Mouse (Mus musculus): ENCODE results near the gene Atp5d. TPM values are rescaled to one million over a fixed set of nuclear protein-coding genes. Genes with fewer than 3 reads are reported as not detected.
A peak's percentile ranks its signal among the peaks of the same experiment; 100 is the strongest.

Atp5d gene
- polyA plus RNA-seq, 1 experiment from 2014 or later: 391 TPM

- Histone ChIP-seq H3K4me3 (replicated peaks) (peak overlapping the region; percentile 90), H3K9ac (replicated peaks) (peak overlapping the region; percentile 99), H3K4me1 (replicated peaks) (peaks cover 75% of the 10 kb centered on the region), H3K9me3 (no peaks in the 10 kb centered on the region), H3K4me2 (replicated peaks) (peak overlapping the region; percentile 97), H3K27me3 (0 out of 2 replicates have a peak, but pooled peaks cover 6% of the 10 kb centered on the region), H3K36me3 (peaks cover 26% of the 10 kb centered on the region), H3K27ac (peak overlapping the region; percentile 47; the same call in 1 of the 2 replicates)
- ATAC-seq: no peak
- 83% methylated on average over 7 of the region's 7 CpGs for WGBS
These were observed 44.1 kb downstream of the Atp5d start for GRCm38 (mm10) chr10:80182547-80182946.

- 42% methylated on average over 27 of the region's 27 CpGs for WGBS
- Histone ChIP-seq H3K9ac (replicated peaks) (0 out of 2 replicates have a peak overlapping the region, but pooled peaks have one; percentile 28), H3K27ac (peak overlapping the region; percentile 96), H3K27me3 (peaks cover 9% of the 10 kb centered on the region; the same call in 1 of the 2 replicates), H3K36me3 (peaks cover 43% of the 10 kb centered on the region), H3K9me3 (no peaks in the 10 kb centered on the region), H3K4me2 (replicated peaks) (peak overlapping the region; percentile 97), H3K4me3 (replicated peaks) (no peak overlapping the region), H3K4me1 (replicated peaks) (peaks cover 78% of the 10 kb centered on the region)
- ATAC-seq: no peak
These were observed 48.2 kb downstream of the Atp5d start for GRCm38 (mm10) chr10:80186649-80187048.

- no peak overlapping the region for H3K9ac ChIP-seq (replicated peaks)
These were observed 49.3 kb downstream of the Atp5d start for GRCm38 (mm10) chr10:80187739-80188138.

GRCm38 (mm10) chr10:80188453-80189024 lies 50.1 kb downstream of the Atp5d start:
- Histone ChIP-seq H3K27me3 (peaks cover 9% of the 10 kb centered on the region; the same call in 1 of the 2 replicates), H3K27ac (peak overlapping the region; percentile 96), H3K9me3 (no peaks in the 10 kb centered on the region), H3K9ac (replicated peaks) (peak overlapping the region; percentile 63), H3K4me2 (replicated peaks) (peak overlapping the region; percentile 67), H3K36me3 (peaks cover 31% of the 10 kb centered on the region), H3K4me1 (replicated peaks) (peaks cover 72% of the 10 kb centered on the region), H3K4me3 (replicated peaks) (peak overlapping the region; percentile 16; the same call in 1 of the 2 replicates)
- WGBS: 43% methylated on average over 15 of the region's 15 CpGs
- ATAC-seq: no peak

More at GRCm38 (mm10) chr10:80187739-80188138, 49.3 kb downstream of the Atp5d start:
- WGBS: 70% methylated on average over 10 of the region's 10 CpGs
- no peak for ATAC-seq
- peaks cover 73% of the 10 kb centered on the region for H3K4me1 ChIP-seq (replicated peaks)
- peaks cover 9% of the 10 kb centered on the region; the same call in 1 of the 2 replicates for H3K27me3 ChIP-seq
- H3K9me3 ChIP-seq: no peaks in the 10 kb centered on the region
- H3K4me3 ChIP-seq (replicated peaks): 0 out of 2 replicates have a peak overlapping the region, but pooled peaks have one; percentile 5
- H3K27ac ChIP-seq: peak overlapping the region; percentile 96
- H3K36me3 ChIP-seq: peaks cover 39% of the 10 kb centered on the region
- 0 out of 2 replicates have a peak overlapping the region, but pooled peaks have one; percentile 67 for H3K4me2 ChIP-seq (replicated peaks)

GRCm38 (mm10) chr10:80189999-80190398 lies 51.6 kb downstream of the Atp5d start:
- ATAC-seq: peak; percentile 9; the same call in 1 of the 2 replicates
- H3K27me3 ChIP-seq: peaks cover 9% of the 10 kb centered on the region; the same call in 1 of the 2 replicates
- under 1% methylated on average over 21 of the region's 21 CpGs for WGBS

GRCm38 (mm10) chr10:80190491-80191051 lies 52.1 kb downstream of the Atp5d start:
- Histone ChIP-seq H3K36me3 (peaks cover 28% of the 10 kb centered on the region), H3K4me1 (replicated peaks) (peaks cover 71% of the 10 kb centered on the region), H3K27ac (peak overlapping the region; percentile 96), H3K9me3 (no peaks in the 10 kb centered on the region), H3K27me3 (peaks cover 9% of the 10 kb centered on the region; the same call in 1 of the 2 replicates), H3K4me2 (replicated peaks) (peak overlapping the region; percentile 67), H3K9ac (replicated peaks) (peak overlapping the region; percentile 79), H3K4me3 (replicated peaks) (peak overlapping the region; percentile 40)
- peak; percentile 46 for ATAC-seq
- WGBS: under 1% methylated on average over 48 of the region's 48 CpGs

More at GRCm38 (mm10) chr10:80189999-80190398, 51.6 kb downstream of the Atp5d start:
- H3K27ac ChIP-seq: peak overlapping the region; percentile 96
- no peaks in the 10 kb centered on the region for H3K9me3 ChIP-seq
- peak overlapping the region; percentile 79 for H3K9ac ChIP-seq (replicated peaks)
- peak overlapping the region; percentile 40 for H3K4me3 ChIP-seq (replicated peaks)
- H3K4me1 ChIP-seq (replicated peaks): peaks cover 74% of the 10 kb centered on the region
- H3K4me2 ChIP-seq (replicated peaks): peak overlapping the region; percentile 67
- H3K36me3 ChIP-seq: peaks cover 28% of the 10 kb centered on the region

- ATAC-seq: no peak
- Histone ChIP-seq H3K27me3 (peaks cover 2% of the 10 kb centered on the region; the same call in 1 of the 2 replicates), H3K4me2 (replicated peaks) (no peak overlapping the region), H3K9me3 (no peaks in the 10 kb centered on the region), H3K36me3 (peaks cover 3% of the 10 kb centered on the region), H3K4me3 (replicated peaks) (no peak overlapping the region), H3K4me1 (replicated peaks) (peaks cover 72% of the 10 kb centered on the region), H3K27ac (peak overlapping the region; percentile 86), H3K9ac (replicated peaks) (peak overlapping the region; percentile 42; the same call in 1 of the 2 replicates)
- 33% methylated on average over 6 of the region's 6 CpGs for WGBS
These were observed 55.5 kb downstream of the Atp5d start for GRCm38 (mm10) chr10:80193976-80194375.

GRCm38 (mm10) chr10:80194441-80194840 lies 56.0 kb downstream of the Atp5d start:
- Histone ChIP-seq H3K27ac (peak overlapping the region; percentile 86), H3K4me3 (replicated peaks) (no peak overlapping the region), H3K9me3 (no peaks in the 10 kb centered on the region), H3K4me1 (replicated peaks) (peaks cover 69% of the 10 kb centered on the region), H3K4me2 (replicated peaks) (no peak overlapping the region), H3K27me3 (no peaks in the 10 kb centered on the region), H3K9ac (replicated peaks) (peak overlapping the region; percentile 42; the same call in 1 of the 2 replicates), H3K36me3 (no peaks in the 10 kb centered on the region)
- ATAC-seq: no peak
- WGBS: 4% methylated on average over 8 of the region's 8 CpGs

Other genes with a start within 250 kb of the Atp5d start
- gene Cfd, start 247.8 kb upstream of the Atp5d start, polyA plus RNA-seq (2015; fragmentation: Nextera tagmentation; extraction: Ambion mirVana): not detected in 2 replicates
- gene Med16, start 229.7 kb upstream of the Atp5d start, polyA plus RNA-seq (2015; fragmentation: Nextera tagmentation; extraction: Ambion mirVana): 62.9 and 69.1 TPM in 2 replicates
- 17.5 and 34.1 TPM in 2 replicates for gene Gm26602, start 227.8 kb upstream of the Atp5d start, polyA plus RNA-seq (2015; fragmentation: Nextera tagmentation; extraction: Ambion mirVana)
- 2.2 and 2.3 TPM in 2 replicates for gene Kiss1r, start 221.7 kb upstream of the Atp5d start, polyA plus RNA-seq (2015; fragmentation: Nextera tagmentation; extraction: Ambion mirVana)
- 231 TPM in 2 replicates for gene R3hdm4, start 217.4 kb upstream of the Atp5d start, polyA plus RNA-seq (2015; fragmentation: Nextera tagmentation; extraction: Ambion mirVana)
- 3.8 and 3.9 TPM in 2 replicates for gene Arid3a, start 211.6 kb upstream of the Atp5d start, polyA plus RNA-seq (2015; fragmentation: Nextera tagmentation; extraction: Ambion mirVana)
- gene Wdr18, start 178.5 kb upstream of the Atp5d start, polyA plus RNA-seq (2015; fragmentation: Nextera tagmentation; extraction: Ambion mirVana): 76.7 and 78.4 TPM in 2 replicates
- 0.24 and 0.57 TPM in 2 replicates for gene Grin3b, start 167.9 kb upstream of the Atp5d start, polyA plus RNA-seq (2015; fragmentation: Nextera tagmentation; extraction: Ambion mirVana)
- 13.7 and 16.7 TPM in 2 replicates for gene Tmem259, start 154.3 kb upstream of the Atp5d start, polyA plus RNA-seq (2015; fragmentation: Nextera tagmentation; extraction: Ambion mirVana)
- gene Cnn2, start 150.0 kb upstream of the Atp5d start, polyA plus RNA-seq (2015; fragmentation: Nextera tagmentation; extraction: Ambion mirVana): 29.5 and 37.1 TPM in 2 replicates
- gene Abca7, start 142.1 kb upstream of the Atp5d start, polyA plus RNA-seq (2015; fragmentation: Nextera tagmentation; extraction: Ambion mirVana): 5.4 and 5.8 TPM in 2 replicates
- gene Arhgap45, start 122.0 kb upstream of the Atp5d start, polyA plus RNA-seq (2015; fragmentation: Nextera tagmentation; extraction: Ambion mirVana): 1.5 and 1.6 TPM in 2 replicates
- gene Polr2e, start 98.8 kb upstream of the Atp5d start, polyA plus RNA-seq (2015; fragmentation: Nextera tagmentation; extraction: Ambion mirVana): 159 and 174 TPM in 2 replicates
- gene Gpx4, start 91.5 kb upstream of the Atp5d start, polyA plus RNA-seq (2015; fragmentation: Nextera tagmentation; extraction: Ambion mirVana): 498 and 532 TPM in 2 replicates
- gene Sbno2, start 33.1 kb upstream of the Atp5d start, polyA plus RNA-seq (2015; fragmentation: Nextera tagmentation; extraction: Ambion mirVana): 13.4 and 15.3 TPM in 2 replicates
- gene Stk11, start 22.8 kb upstream of the Atp5d start, polyA plus RNA-seq (2015; fragmentation: Nextera tagmentation; extraction: Ambion mirVana): 17.7 and 20.7 TPM in 2 replicates
- gene Cbarp, start 2.2 kb downstream of the Atp5d start, polyA plus RNA-seq (2015; fragmentation: Nextera tagmentation; extraction: Ambion mirVana): 40.6 and 45.3 TPM in 2 replicates
- gene Midn, start 9.6 kb downstream of the Atp5d start, polyA plus RNA-seq (2015; fragmentation: Nextera tagmentation; extraction: Ambion mirVana): 35.9 and 40.6 TPM in 2 replicates
- 354 and 412 TPM in 2 replicates for gene Cirbp, start 27.4 kb downstream of the Atp5d start, polyA plus RNA-seq (2015; fragmentation: Nextera tagmentation; extraction: Ambion mirVana)
- gene 1600002K03Rik, start 34.3 kb downstream of the Atp5d start, polyA plus RNA-seq (2015; fragmentation: Nextera tagmentation; extraction: Ambion mirVana): 11.9 and 14.5 TPM in 2 replicates
- 34.5 and 41.3 TPM in 2 replicates for gene Efna2, start 40.9 kb downstream of the Atp5d start, polyA plus RNA-seq (2015; fragmentation: Nextera tagmentation; extraction: Ambion mirVana)
- 91.4 and 98.4 TPM in 2 replicates for gene Mum1, start 87.8 kb downstream of the Atp5d start, polyA plus RNA-seq (2015; fragmentation: Nextera tagmentation; extraction: Ambion mirVana)
- 244 and 265 TPM in 2 replicates for gene Ndufs7, start 110.5 kb downstream of the Atp5d start, polyA plus RNA-seq (2015; fragmentation: Nextera tagmentation; extraction: Ambion mirVana)
- gene Gamt, start 122.4 kb downstream of the Atp5d start, polyA plus RNA-seq (2015; fragmentation: Nextera tagmentation; extraction: Ambion mirVana): 20.9 and 22.3 TPM in 2 replicates
- 62.9 and 66.1 TPM in 2 replicates for gene Dazap1, start 122.9 kb downstream of the Atp5d start, polyA plus RNA-seq (2015; fragmentation: Nextera tagmentation; extraction: Ambion mirVana)
- gene Rps15, start 153.8 kb downstream of the Atp5d start, polyA plus RNA-seq (2015; fragmentation: Nextera tagmentation; extraction: Ambion mirVana): 631 and 653 TPM in 2 replicates
- gene Apc2, start 157.3 kb downstream of the Atp5d start, polyA plus RNA-seq (2015; fragmentation: Nextera tagmentation; extraction: Ambion mirVana): 182 and 209 TPM in 2 replicates
- gene 2310011J03Rik, start 181.9 kb downstream of the Atp5d start, polyA plus RNA-seq (2015; fragmentation: Nextera tagmentation; extraction: Ambion mirVana): 27.8 and 33.4 TPM in 2 replicates
- 1.9 and 2.1 TPM in 2 replicates for gene Pcsk4, start 190.9 kb downstream of the Atp5d start, polyA plus RNA-seq (2015; fragmentation: Nextera tagmentation; extraction: Ambion mirVana)
- gene Reep6, start 191.3 kb downstream of the Atp5d start, polyA plus RNA-seq (2015; fragmentation: Nextera tagmentation; extraction: Ambion mirVana): 3.0 and 3.1 TPM in 2 replicates
- 0.39 and 0.61 TPM in 2 replicates for gene Adamtsl5, start 209.8 kb downstream of the Atp5d start, polyA plus RNA-seq (2015; fragmentation: Nextera tagmentation; extraction: Ambion mirVana)
- gene Plk5, start 217.8 kb downstream of the Atp5d start, polyA plus RNA-seq (2015; fragmentation: Nextera tagmentation; extraction: Ambion mirVana): 0.96 and 1.3 TPM in 2 replicates
- 15.9 and 18.6 TPM in 2 replicates for gene Mex3d, start 249.0 kb downstream of the Atp5d start, polyA plus RNA-seq (2015; fragmentation: Nextera tagmentation; extraction: Ambion mirVana)